Mouse (Mus musculus) MEL (cell line): ENCODE measurements around the gene Gltp. TPM values are rescaled to one million over a fixed set of nuclear protein-coding genes. Genes with fewer than 3 reads are reported as not detected.

Experiments used
- DNase-seq: peaks from one replicate; pipeline ENCODE4 v3.0.0; 2011; ENCODE audit warnings: low read depth, low spot score
- H3K27ac ChIP-seq: 2 replicates; pipeline ENCODE4 v1.5.1; 2012; ENCODE audit warnings: low read depth, mild to moderate bottlenecking, control low read depth, low read length, moderate library complexity; ENCODE audit not compliant: control insufficient read depth
- H3K27me3 ChIP-seq, 2 experiments: fragments of 150-350 bp in 1 of 2; sonication (generic) in 1 of 2; 2 replicates each; pipeline ENCODE4 v1.6.1; 2012; ENCODE audit warnings: low read length in 2 of 2, mild to moderate bottlenecking in 2 of 2, improper control_type of control experiment in 1 of 2, moderate library complexity in 1 of 2; ENCODE audit not compliant: insufficient read depth in 2 of 2, control insufficient read depth in 1 of 2
- H3K36me3 ChIP-seq, 2 experiments: 2 replicates each; pipeline ENCODE4 v1.6.1; 2012 to 2014; ENCODE audit warnings: low read length in 2 of 2, improper control_type of control experiment in 1 of 2, inconsistent platforms in 1 of 2, mild to moderate bottlenecking in 1 of 2; ENCODE audit not compliant: insufficient read depth in 2 of 2, control insufficient read depth in 1 of 2
- H3K4me1 ChIP-seq, 2 experiments: fragments of 150-350 bp in 1 of 2; sonication (generic) in 1 of 2; 2 replicates each; pipeline ENCODE4 v1.6.1; 2012; ENCODE audit warnings: low read length in 2 of 2, improper control_type of control experiment in 1 of 2, mild to moderate bottlenecking in 1 of 2; ENCODE audit not compliant: insufficient read depth in 2 of 2, control insufficient read depth in 1 of 2
- H3K4me3 ChIP-seq, 2 experiments: fragments of 150-350 bp in 1 of 2; sonication (generic) in 1 of 2; 2 replicates each; pipeline ENCODE4 v1.5.1; 2012; ENCODE audit warnings: low read depth in 2 of 2, low read length in 2 of 2, mild to moderate bottlenecking in 2 of 2, moderate library complexity in 2 of 2, control low read depth in 1 of 2, improper control_type of control experiment in 1 of 2; ENCODE audit not compliant: control insufficient read depth in 1 of 2, insufficient read depth in 1 of 2
- H3K79me2 ChIP-seq: 2 replicates; pipeline ENCODE4 v1.6.1; 2012; ENCODE audit warnings: mild to moderate bottlenecking, low read length, moderate library complexity; ENCODE audit not compliant: control insufficient read depth, poor library complexity, insufficient read depth
- H3K9ac ChIP-seq: 2 replicates; pipeline ENCODE4 v1.6.1; 2012; ENCODE audit warnings: low read depth, mild to moderate bottlenecking, control low read depth, low read length, moderate library complexity; ENCODE audit not compliant: control insufficient read depth, poor library complexity, severe bottlenecking
- H3K9me3 ChIP-seq: fragments of 150-350 bp; sonication (generic); replicated peaks from 2 replicates; pipeline ENCODE4 v1.6.1; 2012; ENCODE audit warnings: mild to moderate bottlenecking, low read length, improper control_type of control experiment, moderate library complexity; ENCODE audit not compliant: insufficient read depth
- BHLHE40 ChIP-seq: IDR thresholded peaks from 2 replicates; pipeline ENCODE4 v1.6.1; 2012; ENCODE audit warnings: low read depth, mild to moderate bottlenecking, inconsistent platforms, low read length, improper control_type of control experiment, borderline replicate concordance
- CHD1 ChIP-seq: IDR thresholded peaks from 2 replicates; pipeline ENCODE4 v1.6.1; 2012; ENCODE audit warnings: low read depth, mild to moderate bottlenecking, inconsistent platforms, low read length, improper control_type of control experiment
- CHD2 ChIP-seq: IDR thresholded peaks from 2 replicates; pipeline ENCODE4 v1.6.1; 2011; ENCODE audit warnings: low read length, improper control_type of control experiment
- CTCF ChIP-seq, 3 experiments: IDR thresholded peaks in 2 of 3; conservative IDR thresholded peaks in 1 of 3; 2 replicates each; pipeline ENCODE4 v1.5.1; 2011 to 2012; ENCODE audit warnings: low read length in 3 of 3, low read depth in 2 of 3, mild to moderate bottlenecking in 2 of 3, improper control_type of control experiment in 1 of 3, inconsistent platforms in 1 of 3, mixed read lengths in 1 of 3, moderate library complexity in 1 of 3; ENCODE audit not compliant: control insufficient read depth in 1 of 3, insufficient read depth in 1 of 3, poor library complexity in 1 of 3, severe bottlenecking in 1 of 3
- EP300 ChIP-seq, 2 experiments: IDR thresholded peaks; 2 replicates each; pipeline ENCODE4 v1.6.1; 2011; ENCODE audit warnings: improper control_type of control experiment in 2 of 2, low read length in 2 of 2, low read depth in 1 of 2, mild to moderate bottlenecking in 1 of 2
- GABPA ChIP-seq: IDR thresholded peaks from 2 replicates; pipeline ENCODE4 v1.6.1; 2012; ENCODE audit warnings: low read depth, mild to moderate bottlenecking, inconsistent platforms, low read length, improper control_type of control experiment, moderate library complexity
- GATA1 ChIP-seq: IDR thresholded peaks from 2 replicates; pipeline ENCODE4 v1.6.1; 2011; ENCODE audit warnings: low read depth, low read length, improper control_type of control experiment
- JUND ChIP-seq: IDR thresholded peaks from 2 replicates; pipeline ENCODE4 v1.6.1; 2011; ENCODE audit warnings: low read depth, mild to moderate bottlenecking, improper control_type of control experiment, low read length
- KAT2A ChIP-seq: conservative IDR thresholded peaks from 2 replicates; pipeline ENCODE4 v1.6.1; 2012; ENCODE audit warnings: low read depth, low read length, improper control_type of control experiment, inconsistent platforms
- MAFK ChIP-seq: IDR thresholded peaks from 2 replicates; pipeline ENCODE4 v1.6.1; 2011; ENCODE audit warnings: low read depth, mild to moderate bottlenecking, low read length, improper control_type of control experiment, borderline replicate concordance
- MAX ChIP-seq: IDR thresholded peaks from 2 replicates; pipeline ENCODE4 v1.6.1; 2011; ENCODE audit warnings: low read length, improper control_type of control experiment
- MAZ ChIP-seq: IDR thresholded peaks from 2 replicates; pipeline ENCODE4 v1.6.1; 2012; ENCODE audit warnings: low read depth, mild to moderate bottlenecking, inconsistent platforms, low read length, improper control_type of control experiment
- MXI1 ChIP-seq: IDR thresholded peaks from 2 replicates; pipeline ENCODE4 v1.6.1; 2011; ENCODE audit warnings: mild to moderate bottlenecking, low read depth, low read length, improper control_type of control experiment
- MYB ChIP-seq: IDR thresholded peaks from 2 replicates; pipeline ENCODE4 v1.6.1; 2011; ENCODE audit warnings: mild to moderate bottlenecking, low read depth, low read length, improper control_type of control experiment
- MYC ChIP-seq: IDR thresholded peaks from 2 replicates; pipeline ENCODE4 v1.6.1; 2011; ENCODE audit warnings: low read depth, mild to moderate bottlenecking, low read length, improper control_type of control experiment, moderate library complexity
- NELFE ChIP-seq: IDR thresholded peaks from 2 replicates; pipeline ENCODE4 v1.6.1; 2011; ENCODE audit warnings: low read depth, low read length, improper control_type of control experiment
- NRF1 ChIP-seq: IDR thresholded peaks from 2 replicates; pipeline ENCODE4 v1.6.1; 2014; ENCODE audit warnings: low read depth, mild to moderate bottlenecking, inconsistent platforms, low read length, improper control_type of control experiment, moderate library complexity; ENCODE audit not compliant: poor library complexity, insufficient read depth, severe bottlenecking
- POLR2AphosphoS2 ChIP-seq: IDR thresholded peaks from 2 replicates; pipeline ENCODE4 v1.6.1; 2011; ENCODE audit warnings: low read length, improper control_type of control experiment
- POLR2AphosphoS5 ChIP-seq: IDR thresholded peaks from 2 replicates; pipeline ENCODE4 v1.6.1; 2012; ENCODE audit warnings: low read depth, borderline replicate concordance, mild to moderate bottlenecking, inconsistent platforms, low read length, moderate library complexity, mixed read lengths
- RAD21 ChIP-seq: IDR thresholded peaks from 2 replicates; pipeline ENCODE4 v1.6.1; 2011; ENCODE audit warnings: mild to moderate bottlenecking, low read depth, low read length, improper control_type of control experiment
- TAL1 ChIP-seq: IDR thresholded peaks from 2 replicates; pipeline ENCODE4 v1.6.1; 2012; ENCODE audit warnings: mild to moderate bottlenecking, inconsistent platforms, low read length, moderate library complexity, mixed read lengths
- TBP ChIP-seq: IDR thresholded peaks from 2 replicates; pipeline ENCODE4 v1.8.0; 2011; ENCODE audit warnings: low read depth, low read length, improper control_type of control experiment
- TCF12 ChIP-seq: IDR thresholded peaks from 2 replicates; pipeline ENCODE4 v1.6.1; 2014; ENCODE audit warnings: low read depth, mild to moderate bottlenecking, inconsistent platforms, low read length, improper control_type of control experiment, moderate library complexity
- UBTF ChIP-seq: IDR thresholded peaks from 2 replicates; pipeline ENCODE4 v1.6.1; 2012; ENCODE audit warnings: low read depth, mild to moderate bottlenecking, inconsistent platforms, low read length, improper control_type of control experiment, moderate library complexity, borderline replicate concordance; ENCODE audit not compliant: insufficient read depth
- USF1 ChIP-seq: IDR thresholded peaks from 2 replicates; pipeline ENCODE4 v1.6.1; 2014; ENCODE audit warnings: low read depth, mild to moderate bottlenecking, inconsistent platforms, low read length, improper control_type of control experiment, moderate library complexity
- USF2 ChIP-seq, 2 experiments: IDR thresholded peaks; 2 replicates each; pipeline ENCODE4 v1.6.1; 2011 to 2012; ENCODE audit warnings: improper control_type of control experiment in 2 of 2, low read length in 2 of 2, borderline replicate concordance in 1 of 2, inconsistent platforms in 1 of 2, low read depth in 1 of 2, mild to moderate bottlenecking in 1 of 2; ENCODE audit not compliant: insufficient read depth in 1 of 2
- ZC3H11A ChIP-seq: IDR thresholded peaks from 2 replicates; pipeline ENCODE4 v1.6.1; 2012; ENCODE audit warnings: low read depth, mild to moderate bottlenecking, inconsistent platforms, low read length, improper control_type of control experiment
- ZKSCAN1 ChIP-seq: IDR thresholded peaks from 2 replicates; pipeline ENCODE4 v1.6.1; 2012; ENCODE audit warnings: low read depth, mild to moderate bottlenecking, inconsistent platforms, low read length, improper control_type of control experiment, moderate library complexity
- ZMIZ1 ChIP-seq: IDR thresholded peaks from 2 replicates; pipeline ENCODE4 v1.6.1; 2012; ENCODE audit warnings: low read depth, mild to moderate bottlenecking, inconsistent platforms, low read length, improper control_type of control experiment, moderate library complexity
- ZNF384 ChIP-seq: IDR thresholded peaks from 2 replicates; pipeline ENCODE4 v1.6.1; 2012; ENCODE audit warnings: low read depth, mild to moderate bottlenecking, inconsistent platforms, low read length, improper control_type of control experiment
- polyA plus RNA-seq, 2 experiments: library from polyadenylated mRNA; stranded (reverse) in 1 of 2; unstranded in 1 of 2; fragments of >175 nt in 1 of 2; fragments of >200 nt in 1 of 2; gene quantifications; 2 replicates each; pipeline versions ENCODE4 v1.2.1 to v1.2.4; 2012; ENCODE audit warnings: low replicate concordance in 2 of 2, low read depth in 1 of 2; ENCODE audit not compliant: insufficient read length in 2 of 2, insufficient read depth in 1 of 2, missing spikeins in 1 of 2
- total RNA-seq: library from RNA; depleted of rRNA; stranded (reverse); fragments of 300-350 nt; gene quantifications from 2 replicates; pipeline ENCODE4 v1.2.3, GENCODE M21; 2012

Gene Gltp
- total and polyA plus RNA-seq, 3 experiments: 18.8 to 211 (median 67.2) TPM

DNA sequence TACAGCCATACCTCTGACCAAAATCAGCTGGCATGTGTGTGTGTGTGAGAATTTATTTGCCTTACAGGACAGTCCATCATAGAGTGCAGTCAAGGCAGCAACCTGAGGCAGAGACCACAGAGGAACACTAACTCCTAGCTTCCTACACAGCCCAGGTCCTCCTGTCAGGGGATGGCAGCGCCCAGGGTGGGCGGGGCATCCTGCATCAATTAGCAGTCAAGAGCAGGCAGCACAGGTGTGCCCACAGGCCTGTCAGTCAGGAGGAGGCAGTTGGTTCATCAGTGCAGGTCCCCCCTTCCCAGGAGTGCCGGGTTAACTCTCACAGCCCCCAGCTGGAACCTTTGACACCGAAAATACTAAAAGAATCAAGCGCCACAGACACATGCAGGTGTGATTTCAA lies 21.8 kb downstream of the Gltp start:
- H3K9me3 ChIP-seq: no peaks in the 10 kb centered on the region
- no peaks in the 10 kb centered on the region for H3K79me2 ChIP-seq
- no peak for DNase-seq
- 0 out of 4 replicates have a peak, but pooled peaks cover 0 to 8% of the 10 kb centered on the region in 2 experiments for H3K4me1 ChIP-seq
- no peak overlapping the region for H3K9ac ChIP-seq
- no peak overlapping the region for H3K27ac ChIP-seq
- H3K36me3 ChIP-seq: 0 out of 4 replicates have a peak, but pooled peaks cover 0 to 2% of the 10 kb centered on the region in 2 experiments
- no peaks in the 10 kb centered on the region for H3K27me3 ChIP-seq
- no peak for TF ChIP-seq ZNF384
- TF ChIP-seq JUND: no peak
- TF ChIP-seq EP300 (IDR thresholded peaks at IDR 0.05; ENCODE audit: low read depth in 1 of 2, low read length in 2 of 2): no peak
- no peak overlapping the region for H3K4me3 ChIP-seq

GRCm38 (mm10) chr5:114667228-114667856 lies 23.4 kb downstream of the Gltp start:
- Histone ChIP-seq H3K4me3 (peak overlapping the region; percentile 34 to 54), H3K27me3 (no peaks in the 10 kb centered on the region), H3K9me3 (no peaks in the 10 kb centered on the region), H3K79me2 (no peaks in the 10 kb centered on the region), H3K27ac (peak overlapping the region; percentile 61), H3K9ac (peak overlapping the region; percentile 66), H3K36me3 (0 out of 4 replicates have a peak, but pooled peaks cover 0 to 2% of the 10 kb centered on the region in 2 experiments), H3K4me1 (0 out of 4 replicates have a peak, but pooled peaks cover 0 to 8% of the 10 kb centered on the region in 2 experiments)
- peak; percentile 98 for DNase-seq
- peak; percentile 90 for TF ChIP-seq POLR2AphosphoS2
- peak; percentile 87 for TF ChIP-seq NELFE
- TF ChIP-seq RAD21: peak; percentile 77
- peak; percentile 65 for TF ChIP-seq TCF12
- TF ChIP-seq CHD1: no peak
- TF ChIP-seq MAZ: peak; percentile 38; the same call in 1 of the 2 replicates
- no peak for TF ChIP-seq MYB
- TF ChIP-seq USF2 (IDR thresholded peaks at IDR 0.05; ENCODE audit: borderline replicate concordance in 1 of 2, insufficient read depth in 1 of 2, low read depth in 1 of 2, low read length in 2 of 2): peak in 1 of 2 experiments; percentile 59; a peak in 1 of 4 replicates
- TF ChIP-seq POLR2AphosphoS5: no peak
- TF ChIP-seq USF1: peak; percentile 88
- peak; percentile 89 for TF ChIP-seq MAX
- TF ChIP-seq ZC3H11A: peak; percentile 69
- 0 out of 2 replicates have a peak, but pooled peaks have one; percentile 23 for TF ChIP-seq KAT2A
- TF ChIP-seq GABPA: no peak
- peak; percentile 90 for TF ChIP-seq TBP
- peak; percentile 58; the same call in 1 of the 2 replicates for TF ChIP-seq BHLHE40
- TF ChIP-seq CTCF (IDR thresholded peaks at IDR 0.05 in 2 of 3, conservative IDR thresholded peaks at IDR 0.05 in 1 of 3; ENCODE audit: control insufficient read depth in 1 of 3, insufficient read depth in 1 of 3, low read depth in 2 of 3, low read length in 3 of 3, poor library complexity in 1 of 3, severe bottlenecking in 1 of 3): peak; percentile 42 to 96 (median 82)
- TF ChIP-seq CHD2: no peak
- no peak for TF ChIP-seq TAL1
- no peak for TF ChIP-seq ZKSCAN1
- TF ChIP-seq ZMIZ1: peak; percentile 60
- TF ChIP-seq GATA1: no peak
- TF ChIP-seq MXI1: peak; percentile 99
- TF ChIP-seq NRF1: 0 out of 2 replicates have a peak, but pooled peaks have one; percentile 45
- no peak for TF ChIP-seq MAFK
- TF ChIP-seq MYC: peak; percentile 96
- no peak for TF ChIP-seq UBTF
